Mouse (Mus musculus): ENCODE data around the gene Nup205.

Nup205 gene

GRCm38 (mm10) chr6:35251807-35252476, 74.7 kb downstream of the Nup205 start:
- DNase-seq, result no peak

- DNase-seq, result peak; percentile 87
Observed at GRCm38 (mm10) chr6:35252477-35253346, 75.5 kb downstream of the Nup205 start.

- no peak for DNase-seq
Observed at GRCm38 (mm10) chr6:35253474-35253873, 76.3 kb downstream of the Nup205 start.

- DNase-seq, result no peak
Observed at GRCm38 (mm10) chr6:35254136-35254904, 77.1 kb downstream of the Nup205 start.

GRCm38 (mm10) chr6:35255017-35255416, 77.8 kb downstream of the Nup205 start:
- no peak for DNase-seq

- DNase-seq, result no peak
Observed at GRCm38 (mm10) chr6:35256691-35257090, 79.5 kb downstream of the Nup205 start.

GRCm38 (mm10) chr6:35257626-35258190, 80.5 kb downstream of the Nup205 start:
- no peak for DNase-seq

GRCm38 (mm10) chr6:35258922-35259321, 81.7 kb downstream of the Nup205 start:
- no peak for DNase-seq

- DNase-seq, result no peak
Observed at GRCm38 (mm10) chr6:35259526-35259925, 82.3 kb downstream of the Nup205 start.

- no peak for DNase-seq
Observed at GRCm38 (mm10) chr6:35260531-35260930, 83.3 kb downstream of the Nup205 start.

GRCm38 (mm10) chr6:35265580-35266278, 88.5 kb downstream of the Nup205 start:
- no peak for DNase-seq

- DNase-seq, result no peak
Observed at GRCm38 (mm10) chr6:35268711-35269110, 91.5 kb downstream of the Nup205 start.

- no peak for DNase-seq
Observed at GRCm38 (mm10) chr6:35269643-35270042, 92.4 kb downstream of the Nup205 start.

GRCm38 (mm10) chr6:35271094-35271855, 94.1 kb downstream of the Nup205 start:
- DNase-seq, result peak; percentile 25

- DNase-seq, result no peak
Observed at GRCm38 (mm10) chr6:35271868-35272765, 94.9 kb downstream of the Nup205 start.

GRCm38 (mm10) chr6:35273391-35274082, 96.3 kb downstream of the Nup205 start:
- DNase-seq, result no peak

- no peak for DNase-seq
Observed at GRCm38 (mm10) chr6:35277903-35278587, 100.8 kb downstream of the Nup205 start.

GRCm38 (mm10) chr6:35279306-35279705, 102.1 kb downstream of the Nup205 start:
- no peak for DNase-seq

- DNase-seq, result peak; percentile 3
Observed at GRCm38 (mm10) chr6:35288114-35288761, 111.0 kb downstream of the Nup205 start.
